Mouse (Mus musculus): ENCODE data around the gene H2al1h. TPM values are rescaled to one million over a fixed set of nuclear protein-coding genes. Genes with fewer than 3 reads are reported as not detected.
"Not testable (repeated sequence)": the region's sequence is repeated elsewhere in the genome, so short reads cannot be mapped to it uniquely, and the experiment has no call there.

H2al1h gene
- polyA plus RNA-seq (2016; fragmentation: Nextera tagmentation; extraction: Ambion mirVana): not detected in 2 replicates

DNA sequence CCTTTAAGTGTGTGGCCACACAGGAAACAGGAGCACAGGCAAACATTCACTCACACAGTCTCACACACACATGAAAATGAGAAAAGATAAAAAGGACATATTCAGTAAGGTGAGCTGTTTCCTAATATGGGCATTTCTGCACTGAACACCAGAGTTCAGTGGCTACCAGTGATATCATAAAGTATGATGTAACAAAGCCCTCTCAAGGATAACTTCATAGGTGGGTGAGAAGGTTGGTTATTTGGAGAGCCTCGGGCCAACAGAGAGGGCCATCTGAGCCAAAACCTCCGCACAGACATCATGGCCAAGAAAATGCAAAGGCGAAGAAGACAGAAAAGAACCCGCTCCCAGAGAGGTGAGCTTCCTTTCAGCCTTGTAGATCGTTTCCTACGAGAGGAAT lies at the start of gene H2al1h:
TSS of gene H2al1h (plus strand) at position 301 of the 400 bp plus-strand sequence.
- H3K27ac ChIP-seq; H3K9me3 ChIP-seq; DNase-seq (ENCODE audit: low spot score); H3K4me1 ChIP-seq; H3K27me3 ChIP-seq (ENCODE audit: insufficient read depth, poor library complexity, severe bottlenecking); H3K4me3 ChIP-seq; H3K36me3 ChIP-seq: not testable (repeated sequence)
- no CpG with 5 or more reads among the region's 6 CpGs for WGBS

DNA sequence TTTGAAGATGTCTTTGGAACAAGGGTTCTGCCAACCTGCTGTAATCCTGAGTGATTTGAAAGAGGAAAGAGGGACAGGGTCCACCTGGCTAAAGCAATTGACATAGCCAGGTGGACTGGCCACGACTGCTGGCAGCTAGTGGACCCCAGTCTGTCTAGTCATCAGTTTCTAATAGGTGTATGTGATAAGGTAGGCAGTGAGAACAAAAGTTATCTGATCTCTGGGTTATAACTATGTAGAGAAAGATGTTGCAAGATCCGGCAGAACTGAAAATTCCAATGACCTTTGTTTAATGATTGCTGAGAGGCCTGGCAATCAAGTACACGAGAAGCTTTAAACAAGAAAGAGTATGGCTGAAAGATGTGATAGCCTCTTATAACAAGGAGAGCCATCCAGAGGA lies 48.1 kb upstream of the H2al1h start:
- WGBS: 76% methylated on average over 3 of the region's 3 CpGs
- H3K4me3 ChIP-seq: no peak overlapping the region
- no peaks in the 10 kb centered on the region for H3K9me3 ChIP-seq
- no peak overlapping the region for H3K27ac ChIP-seq
- peaks cover 19% of the 10 kb centered on the region; the same call in 1 of the 2 replicates for H3K27me3 ChIP-seq (ENCODE audit: insufficient read depth, poor library complexity, severe bottlenecking)
- no peak for DNase-seq (ENCODE audit: low spot score)
- H3K36me3 ChIP-seq: no peaks in the 10 kb centered on the region
- no peaks in the 10 kb centered on the region for H3K4me1 ChIP-seq

GRCm38 (mm10) chrX:11277083-11277482 lies 44.2 kb upstream of the H2al1h start:
- WGBS: 73% methylated on average over 6 of the region's 6 CpGs
- Histone ChIP-seq H3K9me3 (no peaks in the 10 kb centered on the region), H3K36me3 (no peaks in the 10 kb centered on the region), H3K4me1 (no peaks in the 10 kb centered on the region), H3K27ac (no peak overlapping the region), H3K4me3 (no peak overlapping the region), H3K27me3 (ENCODE audit: insufficient read depth, poor library complexity, severe bottlenecking) (peaks cover 8% of the 10 kb centered on the region; the same call in 1 of the 2 replicates)
- DNase-seq (ENCODE audit: low spot score): no peak

GRCm38 (mm10) chrX:11280741-11281140 lies 40.6 kb upstream of the H2al1h start:
- no peaks in the 10 kb centered on the region for H3K36me3 ChIP-seq
- no peak overlapping the region for H3K4me3 ChIP-seq
- H3K27ac ChIP-seq: no peak overlapping the region
- WGBS: 82% methylated on average over 2 of the region's 2 CpGs
- H3K9me3 ChIP-seq: no peaks in the 10 kb centered on the region
- DNase-seq (ENCODE audit: low spot score): no peak
- peaks cover 8% of the 10 kb centered on the region; the same call in 1 of the 2 replicates for H3K27me3 ChIP-seq (ENCODE audit: insufficient read depth, poor library complexity, severe bottlenecking)
- H3K4me1 ChIP-seq: no peaks in the 10 kb centered on the region

DNA sequence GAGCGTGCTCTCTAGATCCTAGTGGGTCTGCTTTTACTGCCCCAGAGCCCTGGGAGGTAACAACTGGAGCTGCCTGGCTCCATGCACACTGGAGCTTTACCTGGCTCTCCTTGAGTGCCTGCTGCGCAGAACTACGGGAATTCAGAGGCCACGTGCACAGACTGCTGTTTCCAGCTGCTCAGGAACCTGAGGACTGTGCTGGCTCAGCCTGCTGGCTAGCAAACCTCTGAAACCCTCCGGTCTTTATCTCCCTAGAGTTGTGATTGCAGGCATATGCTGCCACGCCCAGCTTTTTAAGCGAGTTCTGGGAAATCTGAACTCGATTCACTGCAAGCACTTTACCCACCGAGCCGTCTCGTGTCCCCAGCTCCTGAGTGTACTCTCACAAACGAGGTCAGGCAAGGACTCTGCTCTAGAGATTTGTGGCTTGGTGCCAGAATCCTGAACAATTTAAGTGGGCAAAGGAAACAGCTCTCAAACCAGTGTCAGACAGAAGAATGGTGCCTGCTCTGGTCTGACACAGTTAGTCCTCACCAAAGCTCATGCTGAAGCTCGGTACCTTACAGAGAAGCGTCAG lies 32.9 kb upstream of the H2al1h start:
- no peaks in the 10 kb centered on the region for H3K4me1 ChIP-seq
- no peak overlapping the region for H3K4me3 ChIP-seq
- H3K27me3 ChIP-seq (ENCODE audit: insufficient read depth, poor library complexity, severe bottlenecking): peaks cover 16% of the 10 kb centered on the region; the same call in 1 of the 2 replicates
- no peaks in the 10 kb centered on the region for H3K9me3 ChIP-seq
- WGBS: 57% methylated on average over 14 of the region's 14 CpGs
- no peak for DNase-seq (ENCODE audit: low spot score)
- no peak overlapping the region for H3K27ac ChIP-seq
- H3K36me3 ChIP-seq: no peaks in the 10 kb centered on the region

GRCm38 (mm10) chrX:11289244-11289643 lies 32.0 kb upstream of the H2al1h start:
- 58% methylated on average over 4 of the region's 4 CpGs for WGBS
- Histone ChIP-seq H3K4me3 (no peak overlapping the region), H3K27ac (no peak overlapping the region), H3K4me1 (no peaks in the 10 kb centered on the region), H3K9me3 (no peaks in the 10 kb centered on the region), H3K27me3 (ENCODE audit: insufficient read depth, poor library complexity, severe bottlenecking) (peaks cover 22% of the 10 kb centered on the region; the same call in 1 of the 2 replicates), H3K36me3 (no peaks in the 10 kb centered on the region)
- no peak for DNase-seq (ENCODE audit: low spot score)

DNA sequence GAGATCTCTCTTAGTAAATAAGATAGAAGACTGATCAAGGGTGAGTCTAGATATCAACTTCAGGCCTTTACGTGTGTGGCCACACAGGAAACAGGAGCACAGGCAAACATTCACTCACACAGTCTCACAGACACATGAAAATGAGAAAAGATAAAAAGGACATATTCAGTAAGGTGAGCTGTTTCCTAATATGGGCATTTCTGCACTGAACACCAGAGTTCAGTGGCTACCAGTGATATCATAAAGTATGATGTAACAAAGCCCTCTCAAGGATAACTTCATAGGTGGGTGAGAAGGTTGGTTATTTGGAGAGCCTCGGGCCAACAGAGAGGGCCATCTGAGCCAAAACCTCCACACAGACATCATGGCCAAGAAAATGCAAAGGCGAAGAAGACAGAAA lies 22.3 kb upstream of the H2al1h start, which contains the start of gene H2al1a:
TSS of gene H2al1a (plus strand) at position 301 of the 400 bp plus-strand sequence.
- DNase-seq (ENCODE audit: low spot score); H3K36me3 ChIP-seq; H3K4me3 ChIP-seq; H3K27ac ChIP-seq; H3K4me1 ChIP-seq; H3K27me3 ChIP-seq (ENCODE audit: insufficient read depth, poor library complexity, severe bottlenecking); H3K9me3 ChIP-seq: not testable (repeated sequence)
- no CpG with 5 or more reads among the region's 3 CpGs for WGBS

DNA sequence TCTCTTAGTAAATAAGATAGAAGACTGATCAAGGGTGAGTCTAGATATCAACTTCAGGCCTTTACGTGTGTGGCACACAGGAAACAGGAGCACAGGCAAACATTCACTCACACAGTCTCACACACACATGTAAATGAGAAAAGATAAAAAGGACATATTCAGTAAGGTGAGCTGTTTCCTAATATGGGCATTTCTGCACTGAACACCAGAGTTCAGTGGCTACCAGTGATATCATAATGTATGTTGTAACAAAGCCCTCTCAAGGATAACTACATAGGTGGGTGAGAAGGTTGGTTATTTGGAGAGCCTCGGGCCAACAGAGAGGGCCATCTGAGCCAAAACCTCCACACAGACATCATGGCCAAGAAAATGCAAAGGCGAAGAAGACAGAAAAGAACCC lies 19.2 kb upstream of the H2al1h start, which contains the start of gene H2al1b:
TSS of gene H2al1b (plus strand) at position 301 of the 400 bp plus-strand sequence.
- H3K9me3 ChIP-seq; H3K27ac ChIP-seq; H3K27me3 ChIP-seq (ENCODE audit: insufficient read depth, poor library complexity, severe bottlenecking); H3K4me1 ChIP-seq; DNase-seq (ENCODE audit: low spot score); H3K36me3 ChIP-seq; H3K4me3 ChIP-seq: not testable (repeated sequence)
- WGBS: 76% methylated on average over 1 of the region's 3 CpGs

DNA sequence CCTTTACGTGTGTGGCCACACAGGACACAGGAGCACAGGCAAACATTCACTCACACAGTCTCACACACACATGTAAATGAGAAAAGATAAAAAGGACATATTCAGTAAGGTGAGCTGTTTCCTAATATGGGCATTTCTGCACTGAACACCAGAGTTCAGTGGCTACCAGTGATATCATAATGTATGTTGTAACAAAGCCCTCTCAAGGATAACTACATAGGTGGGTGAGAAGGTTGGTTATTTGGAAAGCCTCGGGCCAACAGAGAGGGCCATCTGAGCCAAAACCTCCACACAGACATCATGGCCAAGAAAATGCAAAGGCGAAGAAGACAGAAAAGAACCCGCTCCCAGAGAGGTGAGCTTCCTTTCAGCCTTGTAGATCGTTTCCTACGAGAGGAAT lies 15.9 kb upstream of the H2al1h start, which contains the start of gene H2al1c:
TSS of gene H2al1c (plus strand) at position 301 of the 400 bp plus-strand sequence.
- DNase-seq (ENCODE audit: low spot score); H3K27me3 ChIP-seq (ENCODE audit: insufficient read depth, poor library complexity, severe bottlenecking); H3K4me3 ChIP-seq; H3K9me3 ChIP-seq; H3K4me1 ChIP-seq; H3K36me3 ChIP-seq; H3K27ac ChIP-seq: not testable (repeated sequence)
- 83% methylated on average over 2 of the region's 6 CpGs for WGBS

DNA sequence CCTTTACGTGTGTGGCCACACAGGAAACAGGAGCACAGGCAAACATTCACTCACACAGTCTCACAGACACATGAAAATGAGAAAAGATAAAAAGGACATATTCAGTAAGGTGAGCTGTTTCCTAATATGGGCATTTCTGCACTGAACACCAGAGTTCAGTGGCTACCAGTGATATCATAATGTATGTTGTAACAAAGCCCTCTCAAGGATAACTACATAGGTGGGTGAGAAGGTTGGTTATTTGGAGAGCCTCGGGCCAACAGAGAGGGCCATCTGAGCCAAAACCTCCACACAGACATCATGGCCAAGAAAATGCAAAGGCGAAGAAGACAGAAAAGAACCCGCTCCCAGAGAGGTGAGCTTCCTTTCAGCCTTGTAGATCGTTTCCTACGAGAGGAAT lies 12.8 kb upstream of the H2al1h start, which contains the start of gene H2al1d:
TSS of gene H2al1d (plus strand) at position 301 of the 400 bp plus-strand sequence.
- not testable (repeated sequence) for H3K4me1 ChIP-seq; DNase-seq (ENCODE audit: low spot score); H3K36me3 ChIP-seq; H3K9me3 ChIP-seq; H3K27ac ChIP-seq; H3K27me3 ChIP-seq (ENCODE audit: insufficient read depth, poor library complexity, severe bottlenecking); H3K4me3 ChIP-seq
- no CpG with 5 or more reads among the region's 6 CpGs for WGBS

- H3K36me3 ChIP-seq; H3K27me3 ChIP-seq (ENCODE audit: insufficient read depth, poor library complexity, severe bottlenecking); H3K27ac ChIP-seq; H3K4me3 ChIP-seq; H3K9me3 ChIP-seq; H3K4me1 ChIP-seq; DNase-seq (ENCODE audit: low spot score): not testable (repeated sequence)
- no CpG with 5 or more reads among the region's 3 CpGs for WGBS
Observed at GRCm38 (mm10) chrX:11311634-11312033, 9.7 kb upstream of the H2al1h start, which contains the start of gene H2al1e. Gene H2al1e (plus strand): TSS chrX:11311934.

DNA sequence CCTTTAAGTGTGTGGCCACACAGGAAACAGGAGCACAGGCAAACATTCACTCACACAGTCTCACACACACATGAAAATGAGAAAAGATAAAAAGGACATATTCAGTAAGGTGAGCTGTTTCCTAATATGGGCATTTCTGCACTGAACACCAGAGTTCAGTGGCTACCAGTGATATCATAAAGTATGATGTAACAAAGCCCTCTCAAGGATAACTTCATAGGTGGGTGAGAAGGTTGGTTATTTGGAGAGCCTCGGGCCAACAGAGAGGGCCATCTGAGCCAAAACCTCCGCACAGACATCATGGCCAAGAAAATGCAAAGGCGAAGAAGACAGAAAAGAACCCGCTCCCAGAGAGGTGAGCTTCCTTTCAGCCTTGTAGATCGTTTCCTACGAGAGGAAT lies 6.4 kb upstream of the H2al1h start, which contains the start of gene H2al1f:
TSS of gene H2al1f (plus strand) at position 301 of the 400 bp plus-strand sequence.
- WGBS: no CpG with 5 or more reads among the region's 6 CpGs
- DNase-seq (ENCODE audit: low spot score); H3K4me1 ChIP-seq; H3K36me3 ChIP-seq; H3K9me3 ChIP-seq; H3K27me3 ChIP-seq (ENCODE audit: insufficient read depth, poor library complexity, severe bottlenecking); H3K27ac ChIP-seq; H3K4me3 ChIP-seq: not testable (repeated sequence)

- not testable (repeated sequence) for H3K27me3 ChIP-seq (ENCODE audit: insufficient read depth, poor library complexity, severe bottlenecking); H3K9me3 ChIP-seq; H3K36me3 ChIP-seq; DNase-seq (ENCODE audit: low spot score); H3K4me3 ChIP-seq; H3K27ac ChIP-seq; H3K4me1 ChIP-seq
- no CpG with 5 or more reads among the region's 3 CpGs for WGBS
Observed at GRCm38 (mm10) chrX:11317956-11318355, 3.3 kb upstream of the H2al1h start, which contains the start of gene H2al1g. Gene H2al1g (plus strand): TSS chrX:11318256.

All from heart, embryonic 10.5 days (tissue).